Mouse (Mus musculus) lung, adult 18-20 months (tissue): ENCODE measurements at regions not wholly inside any gene's neighbourhood (a gene's known extent, or its start where the extent isn't known, plus 50 kb on each side); places are given as distances from the start of the nearest gene placed in this dataset.

Experiments used
- DNase-seq, 2 experiments: peaks; one replicate each; pipeline ENCODE4 v3.0.0; 2022; ENCODE audit warnings: mixed read lengths in 2 of 2

DNA sequence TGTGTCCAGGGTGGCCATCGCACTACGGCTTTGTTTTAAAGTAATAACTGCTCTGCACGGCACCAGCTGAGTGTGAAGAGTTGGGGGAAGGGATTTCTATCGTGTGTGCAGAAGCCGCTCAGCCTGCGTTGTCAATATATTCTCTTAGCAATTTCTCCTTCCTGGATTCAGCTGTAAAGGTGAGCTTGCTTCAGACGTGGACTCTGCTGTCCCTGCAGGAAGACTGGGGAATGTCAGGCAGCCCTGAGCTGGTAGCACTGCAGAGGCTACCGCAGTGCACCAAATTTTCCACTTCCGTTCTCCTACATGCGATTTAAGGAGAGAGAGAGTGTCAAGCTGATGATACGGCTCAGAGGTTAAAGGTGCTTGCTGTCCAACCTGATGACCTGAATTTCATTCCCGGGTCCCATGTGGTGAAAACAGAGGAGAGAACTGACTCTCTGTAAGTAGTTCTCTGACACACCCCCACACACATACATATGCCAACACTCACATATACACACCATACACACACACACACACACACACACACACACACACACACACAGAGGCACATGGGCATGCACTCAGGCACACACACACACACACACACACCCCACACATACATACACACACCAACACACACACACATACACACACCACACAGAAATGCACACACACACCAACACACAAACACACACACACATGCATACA is 59.9 kb upstream of the Prelid3b start:
- peak; percentile 25 to 32 for DNase-seq

DNA sequence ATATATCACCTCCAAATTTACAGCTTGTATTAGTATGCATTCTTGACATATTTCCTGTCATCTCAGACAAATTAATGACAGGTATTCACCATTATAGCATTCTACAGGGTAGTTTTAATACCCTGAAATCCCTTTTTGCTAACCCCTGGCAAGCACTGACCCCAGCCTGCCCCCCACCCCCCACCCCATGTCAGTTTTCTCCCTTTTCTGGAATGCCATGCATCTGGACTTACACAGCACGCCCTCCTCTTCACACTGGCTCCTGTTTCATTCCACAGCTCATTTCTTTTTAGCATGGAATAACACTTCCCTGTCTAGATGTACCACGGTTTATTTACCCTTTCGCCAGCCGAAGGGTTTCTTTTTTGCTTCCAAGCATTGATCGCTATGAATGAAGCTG is 67.8 kb upstream of the Prelid3b start:
- no peak for DNase-seq

DNA sequence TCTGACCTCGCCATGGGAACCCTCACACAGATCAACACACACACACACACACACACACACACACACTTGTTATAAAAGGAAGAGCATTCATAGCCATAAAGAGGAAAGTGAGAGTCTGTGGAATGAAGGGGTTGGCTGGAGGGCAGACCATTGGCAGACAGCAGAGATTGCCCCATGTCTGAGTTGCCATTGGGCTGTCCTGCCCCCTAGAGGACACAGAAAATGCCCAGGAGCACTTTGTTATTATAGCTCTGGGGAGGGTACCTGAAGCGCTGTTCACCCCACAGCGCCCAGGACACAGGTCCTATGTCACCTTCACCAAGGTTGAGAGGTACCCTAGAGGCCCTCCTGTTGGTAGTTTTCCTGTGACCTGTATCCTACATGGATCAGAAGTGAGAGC is 74.3 kb upstream of the Prelid3b start:
- DNase-seq: peak; percentile 13 to 15

GRCm38 (mm10) chr2:174547701-174548100 is 74.8 kb upstream of the Prelid3b start:
- DNase-seq: no peak

DNA sequence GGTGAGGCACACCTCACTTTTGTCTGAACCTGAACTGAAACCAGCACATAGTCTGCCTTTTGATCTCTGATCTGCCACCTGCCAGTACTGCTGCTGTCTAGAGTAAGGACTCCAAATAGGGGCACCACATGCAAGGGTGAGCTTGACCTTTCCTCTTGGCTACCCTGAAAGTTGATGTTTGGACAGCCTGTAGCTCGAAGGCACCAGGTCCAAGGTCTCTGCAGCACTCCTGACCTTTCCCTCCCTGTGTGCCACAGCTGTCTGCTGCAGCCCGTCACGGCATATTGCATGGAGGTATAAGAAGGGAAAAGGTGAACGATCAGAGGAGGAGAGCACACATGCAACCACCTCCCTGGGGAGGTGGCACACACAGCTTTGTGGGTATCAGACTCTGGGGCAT is 75.9 kb upstream of the Prelid3b start:
- DNase-seq: no peak

GRCm38 (mm10) chr2:174555778-174556177 is 82.9 kb upstream of the Prelid3b start:
- DNase-seq: no peak

GRCm38 (mm10) chr2:174561828-174562429 is 81.4 kb upstream of the Zfp831 start:
- DNase-seq: no peak

- no peak for DNase-seq
These were observed 79.4 kb upstream of the Zfp831 start for GRCm38 (mm10) chr2:174563917-174564316.

- no peak for DNase-seq
These were observed 78.5 kb upstream of the Zfp831 start for GRCm38 (mm10) chr2:174564817-174565216.

DNA sequence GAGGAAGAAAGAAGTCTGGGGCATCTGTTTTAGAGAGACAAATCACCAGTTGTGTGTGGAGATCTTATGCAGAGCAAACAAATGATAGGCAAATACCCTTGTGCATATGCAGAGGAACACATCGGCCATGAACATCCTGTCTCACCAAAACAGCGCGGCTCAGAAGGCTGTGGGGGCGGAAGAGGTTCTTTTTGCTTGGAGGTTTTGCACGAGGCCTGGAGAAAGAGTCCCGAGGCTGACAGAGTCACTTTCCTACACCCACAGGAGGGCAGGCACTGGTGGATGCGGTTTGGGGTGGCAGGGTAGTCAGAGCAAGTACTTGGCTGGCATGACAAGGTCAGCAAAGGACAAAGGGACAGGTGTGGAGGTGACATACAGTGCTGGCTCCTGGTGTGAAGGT is 77.4 kb upstream of the Zfp831 start:
- no peak for DNase-seq

GRCm38 (mm10) chr2:174566752-174567151 is 76.6 kb upstream of the Zfp831 start:
- DNase-seq: no peak

- no peak for DNase-seq
These were observed 68.4 kb upstream of the Zfp831 start for GRCm38 (mm10) chr2:174574804-174575507.

DNA sequence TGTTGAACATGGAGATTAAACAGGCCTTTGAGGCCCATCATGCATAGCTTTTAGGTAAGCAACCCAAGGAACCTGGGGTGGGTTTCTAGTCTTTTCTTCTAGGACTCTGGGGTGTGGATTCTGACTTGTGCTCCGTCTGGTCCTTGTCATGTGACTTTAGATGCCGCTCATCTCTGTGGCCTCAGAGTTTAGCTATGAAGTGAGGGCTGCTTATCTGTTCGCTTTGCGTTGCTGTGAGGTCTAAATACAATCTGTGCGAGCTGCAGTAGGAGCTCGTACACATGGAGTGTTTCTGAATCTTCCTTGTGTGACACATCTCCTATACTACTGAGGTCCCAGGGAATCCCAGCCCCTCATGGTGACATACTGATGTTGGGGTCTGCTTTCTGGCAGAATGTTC is 67.8 kb upstream of the Zfp831 start:
- DNase-seq: no peak

DNA sequence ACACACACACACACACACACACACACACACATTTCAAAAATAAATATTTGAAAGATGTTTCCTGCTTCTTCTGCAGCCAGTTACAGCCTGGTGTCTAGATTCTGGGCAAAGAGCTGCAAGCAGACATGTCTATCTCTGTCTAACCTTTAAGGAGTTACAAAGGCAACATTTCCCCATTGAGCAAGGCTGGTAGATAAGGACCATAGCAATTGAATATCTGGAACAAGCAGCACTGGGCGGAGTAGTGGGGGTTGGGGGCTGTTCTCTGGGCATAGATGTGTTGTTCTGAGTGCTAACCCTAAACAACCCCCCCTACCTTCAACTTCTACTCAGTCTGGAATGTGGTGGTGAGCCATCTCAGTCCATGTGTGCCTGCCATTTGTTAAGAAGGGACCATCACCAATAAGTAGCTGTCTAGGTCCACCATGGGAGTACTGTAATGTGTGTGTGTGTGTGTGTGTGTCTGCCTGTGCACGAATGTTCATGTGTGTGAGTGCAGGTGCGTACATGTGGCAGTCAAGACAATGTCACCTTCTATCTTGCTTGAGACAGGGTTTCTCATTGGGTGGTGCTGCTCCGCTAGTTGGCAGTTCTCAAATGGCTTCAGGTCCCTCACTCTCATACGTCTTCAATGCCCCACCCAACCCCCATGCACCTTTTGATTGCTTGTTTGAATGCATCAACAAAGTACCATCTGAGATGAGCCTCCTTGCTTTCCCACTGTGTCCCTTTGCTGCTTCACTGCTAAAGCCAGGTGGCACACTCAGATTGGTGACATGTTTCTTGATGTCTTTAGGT is 62.2 kb upstream of the Zfp831 start:
- no peak for DNase-seq

- no peak for DNase-seq
These were observed 59.1 kb upstream of the Zfp831 start for GRCm38 (mm10) chr2:174584272-174584671.
